Mouse (Mus musculus) adrenal gland, postnatal 14 days (tissue): ENCODE data around the gene Zbed4. TPM values are rescaled to one million over a fixed set of nuclear protein-coding genes. Genes with fewer than 3 reads are reported as not detected.
A peak's percentile ranks its signal among the peaks of the same experiment; 100 is the strongest.
"Not testable (repeated sequence)": the region's sequence is repeated elsewhere in the genome, so short reads cannot be mapped to it uniquely, and the experiment has no call there.

ENCODE experiments used
- DNase-seq: peaks from one replicate; pipeline ENCODE4 v3.0.0; 2021; ENCODE audit warnings: mixed read lengths
- long read RNA-seq, 2 experiments: library from polyadenylated mRNA; stranded (forward); transcript quantifications; one replicate each; pipeline ENCODE4 v2.0.0; 2021
- total RNA-seq: library from RNA; stranded (reverse); gene quantifications from 2 replicates; pipeline ENCODE4 v1.2.3, GENCODE M21; 2021

Gene Zbed4
- 11.4 and 12.5 TPM in 2 replicates for total RNA-seq
- long read RNA-seq, experiment 1, partial matches to known transcripts = 0 of 2 reads
- long read RNA-seq, experiment 1, other reads (novel, unspliced or antisense) = 2 of 2 reads
- long read RNA-seq, experiment 2, partial matches to known transcripts = 0 of 5 reads
- long read RNA-seq, experiment 2, other reads (novel, unspliced or antisense) = 5 of 5 reads

- DNase-seq = peak; percentile 66
Observed at GRCm38 (mm10) chr15:88751564-88752402, at the start of gene Zbed4. TSS of gene Zbed4 (plus strand) at chr15:88751660.

GRCm38 (mm10) chr15:88702501-88702900, 49.0 kb upstream of the Zbed4 start:
- peak; percentile 76 for DNase-seq

GRCm38 (mm10) chr15:88704284-88704683, 47.2 kb upstream of the Zbed4 start:
- no peak for DNase-seq

DNA sequence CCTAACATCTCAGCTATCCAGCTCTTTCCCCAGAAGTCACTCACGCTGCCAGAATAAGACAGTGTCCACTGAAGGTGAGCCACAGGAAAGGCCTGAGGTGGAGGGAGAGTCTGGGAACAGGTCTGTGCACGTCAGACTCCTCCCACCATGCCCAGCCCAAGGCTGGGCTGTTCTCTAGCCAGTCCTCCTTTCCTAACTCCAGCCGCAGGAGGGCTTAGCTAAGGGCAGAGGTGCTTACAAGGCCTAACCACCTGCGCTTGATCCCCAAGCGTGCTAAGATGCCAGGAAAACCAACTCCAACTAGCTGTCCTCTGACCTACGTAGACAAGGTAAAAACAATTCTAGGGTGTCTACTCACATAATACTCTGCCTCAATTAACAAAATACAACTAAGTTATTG, 45.1 kb upstream of the Zbed4 start:
- DNase-seq = no peak

GRCm38 (mm10) chr15:88706987-88707386, 44.5 kb upstream of the Zbed4 start:
- DNase-seq = not testable (repeated sequence)

- no peak for DNase-seq
Observed at GRCm38 (mm10) chr15:88708204-88708603, 43.3 kb upstream of the Zbed4 start.

DNA sequence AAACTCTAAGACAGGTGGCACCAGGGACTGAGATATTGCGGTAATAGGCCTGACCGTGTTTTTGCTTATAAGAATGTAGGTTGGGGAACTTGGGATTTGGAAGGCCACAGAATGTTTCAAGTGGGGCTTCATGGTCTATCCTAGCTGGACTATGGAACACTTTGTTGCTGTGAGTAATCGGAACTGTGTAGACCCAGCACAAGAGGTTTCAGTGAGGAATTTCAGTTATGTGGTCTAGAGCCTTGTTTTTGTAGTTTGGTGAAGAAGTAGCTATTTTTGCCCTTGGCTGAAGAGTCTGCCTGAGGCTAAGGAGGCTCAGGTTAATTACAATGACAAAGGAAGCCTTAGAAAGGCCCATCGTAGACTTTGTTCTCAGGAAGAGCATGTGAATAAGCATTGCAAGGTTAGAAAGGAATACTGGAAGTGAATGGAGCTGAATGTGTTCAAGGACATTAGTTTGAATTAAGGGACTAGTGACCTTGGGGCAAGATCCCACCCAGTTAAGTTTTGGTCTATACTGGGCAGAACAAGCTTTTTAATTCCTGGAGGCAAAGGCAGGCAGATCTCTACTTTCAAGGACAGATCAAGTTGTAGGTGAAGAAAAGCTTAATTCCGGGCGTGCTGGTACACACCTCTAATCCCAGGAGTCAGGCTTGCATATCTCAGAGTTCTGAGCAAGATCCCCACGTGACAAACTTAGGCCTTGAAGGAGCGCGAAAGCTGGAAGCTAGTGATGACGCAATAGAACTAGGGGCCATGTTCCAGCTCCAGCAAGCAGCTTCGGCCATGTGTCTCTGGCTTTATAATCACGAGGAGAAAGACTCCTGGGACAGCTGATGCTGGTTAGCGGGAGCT, 42.6 kb upstream of the Zbed4 start:
- peak; percentile 49 for DNase-seq

- DNase-seq = no peak
Observed at GRCm38 (mm10) chr15:88709878-88710277, 41.6 kb upstream of the Zbed4 start.

DNA sequence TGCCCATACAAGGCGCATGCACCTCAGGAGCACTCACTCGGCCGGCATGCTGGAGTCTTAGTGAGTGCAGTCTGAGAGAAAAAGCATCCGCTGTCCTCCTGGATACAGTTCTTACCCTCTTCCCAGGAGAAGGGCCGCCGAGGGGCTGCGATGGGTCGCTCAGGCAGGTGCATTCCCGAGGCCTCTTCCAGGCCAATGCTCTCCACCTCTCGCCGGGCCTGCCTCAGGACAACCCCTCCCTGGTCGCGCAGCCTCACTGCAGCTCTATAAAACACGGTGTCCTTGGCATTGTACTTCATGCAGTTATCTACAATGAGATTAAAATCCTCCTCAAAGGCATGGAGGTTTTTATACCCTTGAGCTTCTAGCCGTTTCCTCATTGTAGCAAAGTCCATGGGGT, 39.0 kb upstream of the Zbed4 start:
- DNase-seq = peak; percentile 74

DNA sequence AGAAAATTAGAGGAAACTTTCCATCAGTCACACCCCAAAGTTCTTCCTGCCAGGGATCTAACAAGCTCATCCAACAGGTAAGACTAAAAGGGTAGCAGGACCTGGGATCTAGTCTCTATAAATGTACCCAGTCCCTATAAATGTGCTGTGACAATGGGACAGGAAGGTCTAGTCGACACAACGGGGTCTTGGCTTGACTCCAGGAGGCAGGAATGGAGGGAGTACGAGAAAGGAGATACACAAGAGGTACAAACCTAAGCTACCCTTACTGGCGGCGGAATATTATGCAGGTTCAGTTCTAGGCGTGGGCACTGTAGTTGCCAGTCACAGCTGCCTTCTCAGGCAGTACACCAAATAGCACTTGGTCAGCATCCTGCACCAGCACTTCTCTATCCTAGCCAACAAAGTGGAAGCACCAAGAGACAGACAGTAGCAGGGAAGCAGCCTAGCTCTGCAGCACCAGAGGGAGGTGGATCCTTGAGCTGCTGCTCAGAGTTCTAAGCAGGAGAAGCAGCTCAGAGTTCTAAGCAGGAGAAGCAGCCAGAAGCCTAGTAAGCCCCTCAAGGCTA, 37.4 kb upstream of the Zbed4 start:
- DNase-seq = no peak

- peak; percentile 40 for DNase-seq
Observed at GRCm38 (mm10) chr15:88716350-88716749, 35.1 kb upstream of the Zbed4 start.

GRCm38 (mm10) chr15:88717239-88717638, 34.2 kb upstream of the Zbed4 start:
- no peak for DNase-seq

- DNase-seq = no peak
Observed at GRCm38 (mm10) chr15:88723205-88723604, 28.3 kb upstream of the Zbed4 start.

DNA sequence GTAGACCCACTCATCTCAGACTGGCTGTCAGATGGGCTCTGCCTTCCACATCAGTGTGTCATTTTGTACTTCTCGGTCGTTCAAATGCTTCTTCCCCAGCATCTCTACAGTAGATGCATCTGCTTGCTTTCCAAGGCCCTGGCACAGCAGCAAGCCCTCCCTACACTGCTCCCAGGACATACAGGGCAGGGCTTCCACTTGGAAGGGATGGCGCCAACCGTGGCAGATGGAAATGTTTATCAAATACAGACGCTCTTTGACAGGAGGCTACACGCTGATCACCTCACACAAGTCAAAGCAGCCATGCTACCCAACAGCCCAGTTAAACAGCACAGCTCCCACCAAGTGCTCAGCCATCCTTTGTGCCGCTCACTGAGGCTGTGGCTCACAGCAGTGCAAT, 27.1 kb upstream of the Zbed4 start:
- no peak for DNase-seq

- DNase-seq = no peak
Observed at GRCm38 (mm10) chr15:88725036-88725435, 26.4 kb upstream of the Zbed4 start.

DNA sequence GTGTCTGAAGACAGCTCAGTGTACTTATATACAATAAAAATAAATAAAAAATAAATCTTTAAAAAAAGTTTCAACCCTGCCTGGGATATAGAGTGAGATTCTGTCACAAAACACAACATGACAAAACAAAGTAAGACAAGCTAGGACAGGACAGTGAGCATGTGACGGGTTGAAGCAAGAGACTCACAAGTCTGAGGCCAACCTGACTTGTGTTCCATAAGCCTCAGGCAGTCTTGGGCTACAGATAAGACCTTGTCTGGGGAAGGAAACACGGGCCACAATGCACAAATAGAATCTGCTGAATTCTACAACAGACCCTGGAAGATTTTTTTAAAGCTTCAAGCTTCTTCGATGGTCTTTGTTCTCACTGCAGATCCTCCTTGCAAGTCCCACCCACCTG, 24.3 kb upstream of the Zbed4 start:
- DNase-seq = no peak

GRCm38 (mm10) chr15:88730717-88731116, 20.7 kb upstream of the Zbed4 start:
- no peak for DNase-seq

DNA sequence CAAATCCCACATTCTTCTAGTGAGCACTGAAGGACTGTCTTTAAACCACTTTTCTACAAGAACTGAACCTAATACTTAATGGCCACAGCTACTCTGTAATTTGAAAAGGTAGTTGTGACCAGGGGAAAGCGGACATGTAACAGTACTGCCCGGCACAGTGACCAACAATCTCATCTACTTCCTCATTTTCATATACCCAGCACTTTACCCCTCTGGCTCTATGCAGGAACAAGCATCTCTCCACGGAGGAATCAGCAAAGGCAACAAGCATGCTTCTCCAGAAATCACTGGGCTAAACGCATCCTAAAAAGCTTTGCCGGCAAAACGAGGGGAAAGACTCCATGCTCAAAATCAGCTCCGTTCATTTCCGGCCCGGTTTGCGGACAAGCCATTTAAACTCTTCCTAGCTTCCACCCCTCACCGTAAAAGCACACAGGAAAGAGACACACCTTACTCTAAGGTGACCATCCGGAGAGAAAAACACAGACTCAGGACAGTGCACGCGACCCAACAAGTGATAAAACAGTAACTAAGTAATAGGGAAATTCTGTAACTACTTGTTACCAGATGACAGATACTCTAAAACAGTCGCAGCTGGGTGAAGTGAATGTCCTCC, 18.9 kb upstream of the Zbed4 start:
- no peak for DNase-seq

DNA sequence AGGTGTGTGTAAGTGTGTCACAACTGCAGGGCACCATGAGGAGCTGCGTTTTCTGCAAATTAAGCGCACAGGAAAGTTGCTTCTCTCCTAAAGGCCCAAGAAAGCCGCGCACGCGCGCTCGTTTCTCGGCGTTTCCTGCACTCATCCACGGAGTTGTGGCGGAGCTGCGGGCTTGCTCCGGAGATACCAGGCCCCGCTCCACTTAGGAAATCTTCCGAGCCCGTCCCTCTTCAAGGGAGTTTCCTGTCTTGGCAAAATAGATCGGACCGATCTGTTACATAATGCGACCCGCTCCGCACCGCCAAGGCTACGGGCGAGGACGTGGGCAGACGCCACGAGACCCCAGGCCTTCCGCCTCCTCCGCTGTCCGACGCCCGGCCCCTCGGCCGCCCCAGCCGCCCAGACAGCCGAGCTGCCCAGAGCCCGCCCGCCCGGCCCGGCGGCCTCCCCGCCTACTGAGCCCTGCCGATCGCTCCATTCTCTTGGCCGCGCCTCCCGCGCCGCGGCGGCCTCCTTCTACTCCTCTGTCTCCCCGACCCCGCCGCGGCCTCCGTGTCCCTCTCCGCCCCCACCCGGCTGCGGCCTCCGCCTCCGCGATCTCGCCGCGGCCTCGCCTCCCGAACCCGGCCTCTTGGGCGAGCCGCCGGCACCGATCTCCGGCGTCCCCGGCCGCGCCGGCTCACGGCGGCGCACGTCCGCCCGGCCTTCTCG, 18.3 kb upstream of the Zbed4 start:
- peak; percentile 84 for DNase-seq

- DNase-seq = peak; percentile 92
Observed at GRCm38 (mm10) chr15:88733834-88734571, 17.5 kb upstream of the Zbed4 start, which contains the start of gene Brd1. TSS of gene Brd1 (minus strand) at chr15:88734233.

DNA sequence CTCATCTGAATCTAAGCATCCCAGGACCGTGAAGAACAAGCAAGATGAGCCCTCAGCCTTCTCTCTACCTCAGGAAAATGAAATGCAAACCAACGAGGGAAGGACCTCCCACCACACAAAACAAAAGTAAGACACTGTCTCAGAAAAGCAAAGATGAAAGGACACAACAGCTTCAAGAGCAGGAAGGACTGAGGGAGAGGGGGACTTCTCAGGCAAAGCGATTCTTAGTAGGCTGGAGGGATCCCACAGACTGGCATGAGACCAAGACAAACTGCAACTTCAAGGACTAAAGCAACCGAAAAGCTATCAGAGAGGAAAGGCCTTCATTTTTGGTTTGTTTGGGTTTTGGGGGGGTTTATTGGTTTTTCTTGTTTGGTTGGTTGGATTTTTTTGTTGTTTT, 15.3 kb upstream of the Zbed4 start:
- peak; percentile 51 for DNase-seq
